Mouse (Mus musculus): ENCODE results near the gene Vmn1r8. TPM values are rescaled to one million over a fixed set of nuclear protein-coding genes. Genes with fewer than 3 reads are reported as not detected.
"Not testable (repeated sequence)": the region's sequence is repeated elsewhere in the genome, so short reads cannot be mapped to it uniquely, and the experiment has no call there.

Gene Vmn1r8
- total RNA-seq (2021), result not detected
- long read RNA-seq, experiment 1, result 0 reads
- long read RNA-seq, experiment 2, result 0 reads

DNA sequence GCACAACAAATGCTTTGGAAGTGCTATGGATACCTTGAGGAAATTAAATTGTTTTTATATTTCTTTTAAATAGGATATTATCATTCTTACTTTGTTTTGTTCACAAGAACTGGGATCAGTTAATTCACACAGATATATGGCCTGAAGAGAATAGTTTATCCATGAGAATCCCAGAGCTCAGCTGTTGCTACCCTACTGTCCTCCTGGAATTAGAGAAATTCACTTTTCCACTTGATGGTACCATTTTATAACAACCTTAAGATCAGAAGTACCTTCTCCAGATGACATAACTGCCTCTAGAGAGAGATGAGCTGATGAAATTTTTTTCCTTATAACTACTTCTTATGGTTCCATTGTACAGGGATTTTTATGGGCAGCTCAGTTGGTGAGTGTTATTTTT is at the start of gene Vmn1r8:
Gene Vmn1r8, plus strand, starts transcription at position 301 of the 400 bp plus-strand sequence.
- intact Hi-C loops (cut with DNase I), result no loop called here
- no peak for TF ChIP-seq CTCF (IDR thresholded peaks at IDR 0.05)
- DNase-seq (ENCODE audit: extremely low spot score in 1 of 2, low spot score in 2 of 2), result no peak
- Histone ChIP-seq H3K4me3 (no peak within 1 kb of the TSS), H3K27ac (no peak within 1 kb of the TSS)

DNA sequence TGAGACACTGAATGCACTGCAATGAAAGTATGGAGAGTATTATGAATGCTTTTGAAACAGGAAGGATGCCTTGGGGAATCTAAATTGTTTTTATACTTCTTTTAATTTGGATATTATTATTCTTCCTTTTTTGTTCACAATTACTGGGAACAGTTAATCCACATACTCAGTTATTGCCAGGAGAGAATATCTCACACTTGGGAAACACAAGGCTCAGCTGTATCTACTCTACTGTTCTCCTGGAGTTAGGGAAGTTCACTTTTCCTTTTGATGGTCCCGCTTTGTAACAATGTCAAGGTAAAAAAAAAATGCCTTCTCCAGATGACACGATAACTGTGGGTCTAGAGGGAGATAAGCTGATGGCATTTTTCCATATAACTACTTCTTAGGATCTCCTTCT is 35.1 kb upstream of the Vmn1r8 start, which contains the start of gene Vmn1r6:
Gene Vmn1r6, plus strand, starts transcription at position 301 of the 400 bp plus-strand sequence.
- no peak for DNase-seq (ENCODE audit: extremely low spot score in 1 of 2, low spot score in 2 of 2)
- Histone ChIP-seq H3K4me3 (no peak within 1 kb of the TSS), H3K27ac (no peak within 1 kb of the TSS)
- intact Hi-C loops (cut with DNase I), result no loop called here
- no peak for TF ChIP-seq CTCF (IDR thresholded peaks at IDR 0.05)

DNA sequence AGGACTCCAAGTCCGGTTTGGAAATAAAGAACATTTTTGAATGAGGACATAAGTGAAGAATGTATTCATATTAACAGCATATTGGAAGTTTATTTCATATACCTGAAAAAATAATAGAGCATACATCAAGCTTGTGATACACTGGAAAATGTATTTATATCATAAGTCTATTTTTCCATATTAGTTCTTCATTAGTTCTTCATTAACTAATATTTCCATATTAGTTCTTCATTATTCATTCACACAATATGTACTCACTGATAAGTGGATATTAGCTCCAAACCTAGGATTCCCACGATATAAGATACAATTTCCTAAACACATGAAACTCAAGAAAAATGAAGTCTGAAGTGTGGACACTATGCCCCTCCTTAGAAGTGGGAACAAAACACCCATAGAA is 6.9 kb upstream of the Vmn1r8 start, which contains the start of gene Vmn1r7:
Gene Vmn1r7, minus strand, starts transcription at position 101 of the 400 bp plus-strand sequence.
- H3K27ac ChIP-seq; DNase-seq (ENCODE audit: extremely low spot score in 1 of 2, low spot score in 2 of 2); intact Hi-C loops (cut with DNase I); H3K4me3 ChIP-seq: not testable (repeated sequence)

DNA sequence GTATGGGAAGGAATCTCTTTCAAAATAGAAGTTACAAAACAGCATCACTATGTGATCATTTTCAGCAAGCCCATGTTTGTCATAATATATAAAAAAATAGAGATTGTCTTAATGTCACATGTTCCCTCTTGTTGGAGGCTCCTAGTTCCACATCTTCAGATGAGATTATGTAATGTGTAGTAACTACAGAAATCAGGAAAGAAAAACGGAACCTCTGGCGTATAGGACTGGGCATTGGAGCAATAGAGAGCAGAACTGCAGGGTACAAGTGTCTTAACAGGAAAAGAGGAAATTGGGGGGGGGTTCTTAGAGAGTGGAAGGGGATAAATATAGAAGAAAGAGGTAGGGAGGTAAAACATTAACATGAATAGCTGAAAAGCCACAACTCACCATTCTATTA is 2.6 kb downstream of the Vmn1r8 start:
- H3K4me3 ChIP-seq, result no peak overlapping the region
- intact Hi-C loops (cut with DNase I), result no loop called here

DNA sequence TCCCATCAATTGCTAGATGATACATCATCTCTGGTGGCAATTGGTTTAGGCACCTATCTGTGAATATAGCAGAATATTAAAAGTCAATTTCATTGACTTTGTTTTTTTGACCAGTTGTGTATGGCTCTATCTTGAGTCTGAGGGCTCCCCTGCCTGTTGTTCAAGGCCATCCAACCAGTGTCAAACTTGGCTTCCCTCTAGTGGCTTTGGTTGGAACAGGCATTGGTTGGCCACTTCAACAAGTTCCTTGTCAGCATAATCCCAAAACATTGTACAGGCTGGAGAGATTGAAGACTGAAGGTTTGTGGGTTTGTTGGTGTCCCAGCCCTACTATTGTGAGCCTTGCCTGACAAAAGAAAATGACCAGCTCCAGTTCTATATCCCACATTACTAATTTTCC is 31.6 kb downstream of the Vmn1r8 start:
- DNase-seq (ENCODE audit: extremely low spot score in 1 of 2, low spot score in 2 of 2), result no peak
- no peak; the same call in 1 of the 2 replicates for TF ChIP-seq CTCF (IDR thresholded peaks at IDR 0.05)
- Histone ChIP-seq H3K27ac (no peak overlapping the region), H3K4me3 (no peak overlapping the region)
- intact Hi-C loops (cut with DNase I), result no loop called here

More for the DNA sequence above, 2.6 kb downstream of the Vmn1r8 start:
- no peak for DNase-seq (ENCODE audit: extremely low spot score in 1 of 2, low spot score in 2 of 2)
- H3K27ac ChIP-seq, result no peak overlapping the region
- TF ChIP-seq CTCF (IDR thresholded peaks at IDR 0.05), result no peak

DNA sequence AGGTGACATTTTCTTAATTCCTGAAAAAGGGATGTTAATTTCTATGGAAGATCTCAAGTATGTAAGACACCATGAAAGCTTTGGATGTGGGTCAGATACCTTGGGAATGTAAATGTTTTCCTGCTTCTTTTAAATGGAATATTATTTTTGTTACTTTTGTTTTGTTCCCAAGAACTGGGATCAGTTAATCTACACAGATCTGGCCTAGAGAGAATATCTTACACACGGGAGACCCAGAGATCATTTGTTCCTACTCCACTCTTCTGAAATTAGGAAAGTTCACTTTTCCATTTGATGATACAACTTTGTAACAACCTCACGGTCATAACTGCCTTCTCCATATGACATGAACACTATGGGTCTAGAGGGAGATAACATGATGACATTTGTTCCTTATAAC is 34.4 kb downstream of the Vmn1r8 start, which contains the start of gene Vmn1r9:
Gene Vmn1r9, plus strand, starts transcription at position 301 of the 400 bp plus-strand sequence.
- Histone ChIP-seq H3K4me3 (no peak within 1 kb of the TSS), H3K27ac (no peak within 1 kb of the TSS)
- intact Hi-C loops (cut with DNase I), result no loop called here
- no peak for DNase-seq (ENCODE audit: extremely low spot score in 1 of 2, low spot score in 2 of 2)
- TF ChIP-seq CTCF (IDR thresholded peaks at IDR 0.05), result no peak

Other genes with a start within 250 kb of the Vmn1r8 start
- gene Kbtbd2, start 234.5 kb upstream of the Vmn1r8 start, total RNA-seq (2021), result 10 to 100 TPM; 58.1 to 66.1 TPM
- 10 to 100 TPM; 25.9 to 26.6 TPM for gene Fkbp9, start 200.2 kb upstream of the Vmn1r8 start, total RNA-seq (2021)
- gene Nt5c3, start 108.4 kb upstream of the Vmn1r8 start, total RNA-seq (2021), result 10 to 100 TPM; 56.1 to 56.6 TPM
- gene Vmn1r4, start 108.3 kb upstream of the Vmn1r8 start, total RNA-seq (2021), result under 1 TPM; 0.16 to 0.27 TPM
- not detected for gene Vmn1r5, start 62.0 kb upstream of the Vmn1r8 start, total RNA-seq (2021)
- gene Vmn1r6, start 35.0 kb upstream of the Vmn1r8 start, total RNA-seq (2021), result not detected
- gene Vmn1r7, start 7.0 kb upstream of the Vmn1r8 start, total RNA-seq (2021), result not detected
- not detected for gene Vmn1r9, start 34.5 kb downstream of the Vmn1r8 start, total RNA-seq (2021)
- not detected for gene Vmn1r10, start 77.2 kb downstream of the Vmn1r8 start, total RNA-seq (2021)
- gene Vmn1r11, start 101.2 kb downstream of the Vmn1r8 start, total RNA-seq (2021), result not detected
- not detected for gene Vmn1r12, start 124.6 kb downstream of the Vmn1r8 start, total RNA-seq (2021)
- gene Vmn1r13, start 171.0 kb downstream of the Vmn1r8 start, total RNA-seq (2021), result not detected
- not detected for gene Vmn1r14, start 199.4 kb downstream of the Vmn1r8 start, total RNA-seq (2021)
- not detected for gene Vmn1r15, start 225.7 kb downstream of the Vmn1r8 start, total RNA-seq (2021)